Mouse (Mus musculus) left cerebral cortex, postnatal 25 days (tissue): ENCODE measurements around the gene Slc20a1. TPM values are rescaled to one million over a fixed set of nuclear protein-coding genes. Genes with fewer than 3 reads are reported as not detected.

Source experiments
- DNase-seq, 2 experiments: peaks; one replicate each; pipeline ENCODE4 v3.0.0; 2022; ENCODE audit warnings: low spot score in 2 of 2, mixed read lengths in 1 of 2
- intact Hi-C: fragments of 180-260 bp; cut with DNase I; formaldehyde crosslinking; loops from one replicate; pipeline ENCODE4 v1.15.1; 2025
- total RNA-seq, 2 experiments: library from RNA; stranded (reverse); gene quantifications; 2 replicates each; pipeline ENCODE4 v1.2.3; 2021

The Slc20a1 gene
- total RNA-seq, 2 experiments from 2014 or later, result 138 to 140 TPM

DNA sequence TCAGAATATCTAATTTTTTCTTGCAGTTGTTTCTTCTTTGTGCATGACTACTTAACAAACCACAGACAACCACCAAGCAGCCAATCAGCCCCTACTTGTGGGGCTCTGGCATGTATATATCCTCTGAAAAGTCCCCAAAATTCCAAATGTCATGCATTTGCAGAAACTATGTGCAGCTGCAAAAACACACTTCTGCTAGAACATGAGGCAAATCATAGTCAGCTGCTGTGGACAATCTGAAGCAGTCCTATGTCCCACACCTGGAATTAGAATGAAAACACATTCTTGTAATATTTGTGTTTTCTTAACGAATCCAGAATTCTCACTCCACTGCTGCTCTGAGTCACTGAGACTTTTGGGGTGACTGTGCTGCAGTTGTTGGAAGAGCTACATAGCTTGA is 13.7 kb upstream of the Slc20a1 start:
- no peak for DNase-seq
- intact Hi-C loops, result loop anchor here (5.0 kb wide), 2 partner anchors 43 to 93 kb away; no protein-coding TSS in a partner anchor

DNA sequence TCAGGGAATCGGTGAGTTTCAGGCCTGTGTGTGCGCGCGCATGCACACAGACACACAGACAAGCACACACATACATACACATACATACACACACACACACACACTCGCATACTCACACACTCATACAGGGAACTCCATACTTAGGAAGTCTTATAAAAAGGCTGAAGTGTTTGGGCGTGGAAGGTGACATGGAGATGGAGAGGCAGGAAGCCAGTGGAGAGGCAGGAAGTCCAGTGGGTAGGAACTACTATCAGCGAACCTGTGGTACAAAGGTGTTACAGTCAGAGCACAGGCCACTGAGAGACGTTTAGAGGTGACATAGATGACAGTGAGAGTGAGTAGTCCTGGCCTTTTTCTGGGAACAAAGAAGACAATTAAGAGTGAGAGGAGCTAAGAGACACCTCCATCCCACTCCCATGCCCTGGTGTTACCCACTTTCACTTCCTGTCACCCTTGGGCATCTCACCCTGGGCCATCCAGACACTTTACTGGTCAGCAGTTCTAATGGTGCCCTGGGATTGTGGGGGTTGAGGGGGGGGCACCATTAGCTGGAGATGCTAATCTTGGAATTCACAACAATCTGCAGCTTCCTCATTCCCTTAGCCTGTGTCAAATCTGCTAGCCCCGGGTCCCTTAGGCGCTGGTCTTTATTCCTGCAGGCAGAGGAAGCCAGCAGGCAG is 12.8 kb upstream of the Slc20a1 start:
- intact Hi-C loops, result no loop called here
- no peak for DNase-seq

DNA sequence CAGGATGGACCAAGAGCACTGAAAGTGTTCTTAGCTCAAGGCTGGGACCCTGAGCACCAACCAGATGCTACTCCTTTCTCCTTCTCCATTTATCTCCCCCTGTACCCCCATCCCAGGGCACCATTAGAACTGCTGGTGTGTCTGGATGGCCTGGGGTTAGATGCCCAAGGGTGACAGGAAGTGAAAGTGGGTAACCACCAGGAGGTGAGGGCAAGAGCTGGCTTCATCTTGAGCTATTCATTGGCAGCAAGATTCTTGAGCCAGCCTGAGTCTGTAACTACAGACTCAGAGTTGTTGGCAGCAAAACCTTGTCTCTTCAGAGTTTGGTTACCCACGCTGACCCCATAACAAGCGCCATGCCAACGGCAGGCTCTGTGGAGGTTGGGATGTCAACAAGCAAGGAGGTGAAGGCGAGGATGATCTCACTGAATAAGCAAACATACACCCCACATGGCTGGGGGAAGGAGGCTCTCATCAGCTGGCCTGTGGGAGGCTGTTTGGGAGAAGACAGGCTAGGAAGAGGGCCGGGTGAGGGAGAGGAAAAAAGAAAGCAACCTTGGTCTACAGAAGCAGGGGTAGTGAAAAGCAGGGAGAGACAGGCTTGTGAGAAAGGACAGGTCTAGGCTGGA is 12.2 kb upstream of the Slc20a1 start:
- intact Hi-C loops, result no loop called here
- DNase-seq, result peak in 1 of 2 experiments; percentile 82

DNA sequence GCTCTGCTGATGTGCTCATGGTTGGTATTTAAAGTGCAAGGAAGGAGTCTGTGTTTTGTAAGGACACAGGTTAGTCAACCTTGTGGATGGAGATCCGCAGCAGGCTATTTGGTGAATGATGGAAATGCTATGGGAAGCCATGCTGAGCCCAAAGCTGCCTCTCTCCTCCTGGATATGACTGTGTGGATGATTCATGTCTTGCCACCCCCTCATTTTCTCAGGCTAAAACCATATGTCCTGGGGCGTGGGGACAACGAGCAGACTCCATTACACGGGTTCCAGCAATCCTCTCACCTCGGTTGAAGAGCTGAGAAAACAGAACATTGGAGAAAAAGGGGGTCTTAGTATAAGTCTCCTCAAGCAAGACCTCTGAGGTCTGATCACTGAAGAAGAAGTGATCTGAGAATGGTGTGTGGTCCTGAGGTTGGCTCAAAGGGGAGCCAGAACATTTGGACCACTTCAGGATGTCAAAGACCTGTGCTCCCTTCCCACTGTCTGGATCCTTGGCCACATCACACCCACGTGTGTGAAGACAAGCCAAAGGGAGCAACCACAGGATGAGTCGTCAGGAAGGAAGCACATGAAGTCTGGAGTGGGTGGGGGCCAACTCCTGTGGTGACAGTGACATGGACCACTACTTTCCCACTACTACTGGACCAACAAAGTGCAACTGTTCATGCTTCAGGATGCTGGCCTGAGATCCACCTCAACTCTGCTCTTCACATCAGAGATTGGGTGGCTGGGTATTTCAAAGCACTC is 6.0 kb upstream of the Slc20a1 start:
- intact Hi-C loops, result no loop called here
- peak in 1 of 2 experiments; percentile 80 for DNase-seq

DNA sequence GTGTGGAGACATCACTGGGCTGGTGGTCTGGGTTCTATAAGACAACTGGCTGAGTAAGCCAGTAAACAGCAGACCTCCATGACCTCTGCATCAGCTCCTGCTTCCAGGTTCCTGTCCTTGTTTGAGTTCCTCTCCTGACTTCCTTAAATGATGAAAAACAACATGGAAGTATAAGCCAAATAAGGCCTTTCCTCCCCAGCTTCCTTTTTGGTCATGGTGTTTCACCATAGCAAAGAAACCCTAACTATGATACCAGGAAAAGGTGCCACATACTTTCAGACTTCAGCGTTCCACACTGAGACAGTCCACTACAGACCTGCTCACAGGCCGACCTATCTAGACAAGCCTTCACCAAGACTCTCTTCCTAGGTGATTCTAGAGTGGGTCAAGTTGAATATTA is 2.2 kb upstream of the Slc20a1 start:
- no peak for DNase-seq
- intact Hi-C loops, result loop anchor here (5.0 kb wide), 2 partner anchors 46 to 129 kb away; partner anchors contain the start of gene Ttl

DNA sequence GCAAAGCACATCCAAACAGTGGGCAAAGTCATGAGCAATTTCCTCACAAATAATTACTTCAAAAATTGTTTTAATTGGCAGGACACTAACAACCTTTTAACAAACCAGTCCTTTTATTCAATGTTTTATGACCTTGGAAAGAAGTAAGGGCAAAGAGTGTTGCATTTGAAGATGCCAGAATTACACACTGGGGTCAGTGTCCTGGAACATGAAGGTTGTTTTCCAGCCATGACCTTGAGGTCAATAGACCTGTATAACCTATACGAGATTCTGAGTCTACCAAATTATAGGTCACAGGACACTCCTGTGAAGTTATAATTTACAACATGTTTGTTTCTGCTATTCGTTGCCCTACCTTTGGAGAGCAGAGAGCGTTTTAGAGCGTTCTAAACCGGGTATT is 1.4 kb upstream of the Slc20a1 start:
- DNase-seq, result no peak
- intact Hi-C loops, result loop anchor here (5.0 kb wide), 2 partner anchors 45 to 130 kb away; partner anchors contain the start of gene Ttl

DNA sequence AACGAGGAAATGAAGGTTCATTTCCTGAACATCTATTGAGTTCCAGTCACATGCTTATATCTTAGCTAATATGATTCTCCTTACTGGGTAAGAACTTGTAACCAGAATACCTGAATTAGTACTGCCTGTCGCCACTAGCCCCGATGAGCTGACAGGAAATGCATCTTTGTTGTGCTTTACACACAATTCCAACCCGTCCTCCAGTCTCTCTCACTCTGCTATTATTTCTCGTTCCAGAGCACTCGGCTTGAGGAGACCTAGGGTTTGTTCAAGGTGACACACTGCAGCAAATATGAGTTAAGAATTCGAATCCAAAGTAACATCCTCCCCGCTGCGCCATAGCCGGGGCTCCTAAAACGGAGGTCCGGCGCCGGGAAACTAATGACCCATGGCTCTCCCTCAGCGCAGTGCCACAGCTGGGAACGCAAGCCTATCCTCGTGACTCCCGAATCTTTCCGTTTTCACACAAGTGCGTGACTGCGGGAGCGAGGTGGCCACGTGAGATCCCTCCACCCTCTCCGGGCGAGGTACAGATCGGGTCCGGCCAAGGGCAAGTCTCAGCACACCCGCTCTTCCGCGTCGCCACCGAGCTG is 625 bp upstream of the Slc20a1 start:
- intact Hi-C loops, result loop anchor here (1.0 to 5.0 kb wide), 3 partner anchors 44 to 131 kb away; partner anchors contain the start of genes Chchd5 and Ttl
- DNase-seq, result no peak

DNA sequence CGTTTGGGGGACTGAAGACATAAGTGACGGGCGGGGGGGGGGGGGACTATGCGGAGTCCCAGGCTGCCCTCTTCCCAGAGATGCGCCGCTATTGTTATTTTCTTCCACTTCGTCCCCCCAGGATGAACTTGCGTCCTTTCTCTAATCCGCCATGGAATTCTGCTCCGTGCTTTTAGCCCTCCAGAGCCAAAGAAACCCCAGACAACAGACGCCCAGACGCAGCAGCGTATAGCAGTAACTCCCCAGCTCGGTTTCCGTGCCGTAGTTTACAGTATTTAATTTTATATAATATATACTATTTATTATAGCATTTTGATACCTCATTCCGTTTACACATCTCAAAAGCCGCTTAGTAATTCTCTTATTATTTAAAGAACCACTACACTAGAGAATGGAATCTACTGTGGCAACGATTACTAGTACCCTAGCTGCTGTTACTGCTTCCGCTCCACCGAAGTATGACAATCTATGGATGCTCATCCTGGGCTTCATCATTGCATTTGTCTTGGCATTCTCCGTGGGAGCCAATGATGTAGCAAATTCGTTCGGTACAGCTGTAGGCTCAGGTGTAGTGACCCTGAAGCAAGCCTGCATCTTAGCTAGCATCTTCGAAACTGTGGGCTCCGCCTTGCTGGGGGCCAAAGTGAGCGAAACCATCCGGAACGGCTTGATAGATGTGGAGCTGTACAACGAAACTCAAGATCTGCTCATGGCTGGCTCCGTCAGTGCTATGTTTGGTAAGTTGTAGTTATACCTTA is 943 bp downstream of the Slc20a1 start:
- DNase-seq, result peak; percentile 44
- intact Hi-C loops, result loop anchor here (5.0 kb wide), 2 partner anchors 43 to 132 kb away; partner anchors contain the start of gene Ttl

DNA sequence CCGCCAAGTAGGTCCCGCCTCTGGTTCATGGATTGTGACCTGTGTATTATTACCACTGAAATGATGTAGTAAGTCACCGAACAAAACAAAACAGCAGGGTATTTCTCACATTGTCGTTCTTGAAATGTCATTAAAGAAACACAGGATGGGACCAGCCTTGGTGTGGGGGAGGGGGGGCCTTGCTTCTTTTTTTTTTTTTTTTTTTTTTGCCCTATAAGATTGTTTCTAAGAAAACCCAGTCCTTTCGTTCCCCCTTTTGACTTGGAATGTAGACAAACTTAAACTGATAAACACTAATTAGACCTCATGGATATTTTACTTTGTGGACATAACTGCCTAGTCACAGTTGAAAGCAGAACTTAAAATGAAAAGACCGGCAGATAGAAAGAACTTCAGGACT is 6.4 kb downstream of the Slc20a1 start:
- no peak for DNase-seq
- intact Hi-C loops, result no loop called here

DNA sequence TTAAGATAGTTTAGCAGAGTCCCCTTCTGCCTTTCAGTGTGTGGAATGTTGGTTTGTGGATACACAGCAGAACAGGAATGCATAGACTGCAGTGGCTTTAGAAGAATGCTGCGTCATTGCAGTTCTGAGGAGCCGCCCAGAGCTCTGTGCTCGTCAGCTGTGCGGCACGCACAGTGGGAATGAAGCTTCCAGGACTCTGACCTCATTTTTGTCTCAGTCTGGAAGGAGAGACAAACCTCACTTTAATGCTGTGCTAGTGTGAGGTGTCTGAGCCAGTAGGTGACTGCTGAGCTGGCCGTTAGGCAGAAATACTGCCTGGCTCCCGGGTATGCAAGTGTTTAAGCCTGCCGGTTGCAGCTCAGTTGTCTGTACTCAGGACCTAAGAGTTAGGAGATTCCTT is 8.3 kb downstream of the Slc20a1 start:
- intact Hi-C loops, result no loop called here

DNA sequence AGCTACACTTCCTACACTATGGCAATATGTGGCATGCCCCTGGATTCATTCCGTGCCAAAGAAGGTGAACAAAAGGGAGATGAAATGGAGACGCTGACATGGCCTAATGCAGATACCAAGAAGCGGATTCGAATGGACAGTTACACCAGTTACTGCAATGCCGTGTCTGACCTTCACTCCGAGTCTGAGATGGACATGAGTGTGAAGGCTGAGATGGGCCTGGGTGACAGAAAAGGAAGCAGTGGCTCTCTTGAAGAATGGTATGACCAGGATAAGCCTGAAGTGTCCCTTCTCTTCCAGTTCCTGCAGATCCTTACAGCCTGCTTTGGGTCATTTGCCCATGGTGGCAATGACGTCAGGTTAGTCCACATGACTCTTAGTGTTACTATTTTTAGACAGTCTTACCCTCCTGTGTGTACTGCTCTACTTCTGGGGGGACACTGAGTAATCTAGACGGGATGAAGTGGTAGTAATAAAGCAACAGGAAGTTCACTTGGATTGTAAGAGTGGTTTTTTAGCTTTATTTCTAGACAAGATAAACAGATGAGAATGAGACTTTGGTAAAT is 9.7 kb downstream of the Slc20a1 start:
- intact Hi-C loops, result no loop called here
- no peak for DNase-seq

More for the DNA sequence above, 8.3 kb downstream of the Slc20a1 start:
- peak in 1 of 2 experiments; percentile 71 for DNase-seq

DNA sequence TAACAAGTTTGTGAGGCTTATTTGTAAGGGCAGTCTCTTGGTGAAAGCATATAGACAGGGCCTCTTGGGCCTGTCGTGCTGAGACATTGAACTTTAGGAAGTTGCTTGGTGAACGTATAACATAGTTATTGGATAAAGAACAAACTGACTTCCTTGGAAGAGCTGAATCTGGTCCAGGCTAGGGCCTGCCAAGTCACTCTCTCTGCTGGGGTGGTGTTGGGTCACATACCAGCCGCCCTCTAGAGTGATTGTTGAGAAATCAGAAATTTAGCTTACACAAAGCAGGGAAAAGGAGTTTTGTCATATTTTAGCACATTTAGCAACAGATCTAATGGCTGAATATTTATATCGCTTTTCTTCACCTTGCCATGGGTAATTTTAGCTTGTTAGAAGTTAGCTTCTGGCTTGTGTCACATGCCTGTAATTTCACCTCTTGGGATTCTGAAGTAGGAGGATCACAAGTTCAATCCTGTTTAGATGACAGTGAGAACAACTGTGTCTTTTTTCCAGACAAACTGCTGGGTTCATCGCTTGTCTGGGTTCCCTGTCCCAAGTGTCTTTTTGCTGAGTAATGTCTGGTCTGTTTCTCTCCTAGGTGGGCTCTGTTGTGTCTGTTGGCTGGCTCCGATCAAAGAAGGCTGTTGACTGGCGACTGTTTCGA is 11.7 kb downstream of the Slc20a1 start:
- intact Hi-C loops, result no loop called here
- DNase-seq, result no peak

DNA sequence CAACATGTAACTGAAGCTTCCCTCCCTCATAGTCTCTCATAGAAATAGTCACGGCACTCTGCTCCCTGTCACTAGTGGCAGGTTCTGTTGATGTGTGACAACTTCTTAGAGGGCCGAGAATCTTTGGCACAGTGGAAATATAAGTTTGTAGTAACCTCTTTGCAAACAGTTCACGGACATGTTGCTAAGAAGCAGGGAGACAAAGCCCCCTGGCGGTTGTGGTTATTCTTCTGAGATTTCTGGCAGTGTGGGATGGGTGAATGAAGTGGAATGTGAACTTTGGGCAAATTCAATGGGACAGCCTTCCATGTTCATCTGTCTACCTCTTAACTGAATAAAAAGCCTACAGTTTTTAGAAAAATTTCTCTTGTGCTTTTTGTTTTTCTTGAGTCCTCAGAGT is 12.7 kb downstream of the Slc20a1 start:
- intact Hi-C loops, result no loop called here
- DNase-seq, result no peak

DNA sequence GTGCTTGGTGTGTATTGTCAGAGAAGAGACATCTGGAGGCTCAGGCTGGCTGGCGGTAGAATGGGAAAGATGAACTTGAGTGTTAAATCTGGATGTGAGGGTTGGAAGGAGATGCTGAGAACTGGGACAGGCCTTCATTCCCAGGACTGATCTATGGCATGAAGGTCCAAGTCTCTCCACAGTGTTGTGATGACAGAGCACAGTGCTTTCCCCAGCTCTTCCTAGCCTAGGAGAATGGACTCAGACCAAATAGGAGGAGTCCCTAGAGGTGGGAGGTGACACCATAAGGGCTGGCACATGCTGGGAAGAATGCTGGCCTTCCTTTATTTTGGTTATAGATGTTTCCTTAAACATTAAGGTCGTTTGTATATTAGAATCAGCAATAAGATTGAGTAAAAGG is 13.4 kb downstream of the Slc20a1 start:
- DNase-seq, result no peak

DNA sequence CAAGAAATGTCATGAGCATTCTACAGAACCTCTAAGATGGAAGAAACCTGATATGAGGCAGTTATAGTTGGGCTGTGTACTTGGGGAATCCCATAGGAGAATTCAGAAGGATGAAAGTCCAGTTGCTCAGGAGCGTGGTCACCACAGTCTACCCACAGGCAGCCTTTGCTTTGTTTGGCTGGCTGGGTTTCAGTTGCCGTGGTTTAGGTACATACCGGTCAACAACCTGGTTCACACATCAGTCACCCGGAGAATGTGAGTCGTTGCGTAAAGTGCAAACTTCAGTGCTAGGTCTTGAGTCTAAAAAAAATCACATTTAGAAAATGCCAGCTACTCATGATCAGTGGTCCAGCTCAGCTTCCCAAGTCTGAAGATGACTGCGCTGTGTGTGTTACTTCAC is 14.0 kb downstream of the Slc20a1 start:
- DNase-seq, result no peak
- intact Hi-C loops, result no loop called here

More for the DNA sequence above, 13.4 kb downstream of the Slc20a1 start:
- intact Hi-C loops, result no loop called here

DNA sequence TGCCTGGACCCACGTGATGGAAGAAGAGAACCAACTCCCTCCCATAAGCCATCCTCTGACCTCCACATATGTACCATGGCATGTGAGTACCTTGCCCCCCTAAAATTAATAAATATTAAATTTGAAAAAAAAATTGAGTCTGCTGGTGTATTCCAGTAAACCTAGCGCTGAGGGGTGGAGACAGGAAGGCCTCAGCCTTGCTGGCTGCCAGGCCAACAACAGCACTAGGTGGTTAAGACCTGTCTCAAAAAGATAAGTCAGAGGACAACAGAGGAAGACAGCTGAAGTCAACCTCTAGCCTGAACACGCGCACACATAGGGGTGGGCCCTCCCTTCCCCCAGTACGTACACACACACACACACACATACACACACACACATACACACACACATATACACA is 16.2 kb downstream of the Slc20a1 start:
- intact Hi-C loops, result no loop called here
- no peak for DNase-seq

DNA sequence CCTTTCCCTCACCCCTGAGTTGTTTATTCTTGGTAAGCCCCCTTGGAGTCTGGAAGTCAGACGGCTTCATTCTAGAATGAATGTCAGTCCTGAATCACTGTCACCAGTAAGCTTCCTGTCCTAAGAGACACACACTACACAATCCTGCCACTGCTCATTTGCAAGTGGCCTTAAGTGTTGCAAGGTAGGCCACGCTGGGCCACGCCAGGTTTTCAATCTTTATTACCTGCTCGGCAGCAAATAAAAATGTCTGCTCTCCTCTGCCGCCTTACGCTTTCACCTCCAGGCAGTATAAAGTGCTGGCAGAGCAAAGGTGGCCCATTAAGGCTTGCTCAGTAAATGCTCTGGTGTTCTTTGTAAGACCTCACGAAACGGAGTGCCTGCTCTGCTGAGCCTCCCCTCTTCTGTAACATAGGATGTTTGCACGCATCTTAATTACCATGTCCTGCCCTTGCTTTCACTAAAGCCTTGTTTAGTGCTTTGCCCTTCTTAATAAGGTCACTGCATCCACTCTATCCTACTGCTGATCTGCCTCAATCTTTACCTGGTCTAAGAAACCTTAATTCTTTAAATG is 19.1 kb downstream of the Slc20a1 start:
- DNase-seq, result no peak
- intact Hi-C loops, result no loop called here

DNA sequence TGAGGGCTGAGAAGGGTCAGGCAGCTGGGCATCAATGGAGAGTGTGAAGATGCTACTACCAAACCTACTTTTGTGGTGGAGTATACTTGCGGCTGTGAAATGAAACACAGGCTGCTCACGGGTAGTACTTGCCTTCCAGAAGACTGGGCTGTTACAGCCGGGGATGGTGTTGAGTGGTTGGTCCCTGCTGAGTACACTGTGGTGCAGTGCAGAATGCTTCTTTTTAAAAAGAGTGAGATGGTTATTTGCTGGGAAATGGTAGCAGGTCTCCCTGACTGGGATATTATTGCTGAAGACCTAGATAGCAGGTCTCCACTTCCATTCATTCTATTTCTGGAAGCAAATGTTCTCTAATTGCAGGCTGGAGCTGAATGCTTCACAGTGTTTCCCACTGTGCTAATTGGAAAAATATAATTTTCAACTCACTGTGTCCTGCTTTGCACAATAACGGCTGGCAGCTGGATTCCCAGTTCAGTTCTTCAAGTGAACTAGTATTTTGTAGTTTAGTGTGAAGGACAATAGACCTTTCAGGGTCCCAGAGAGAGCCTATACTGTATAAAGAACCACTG is 20.1 kb downstream of the Slc20a1 start:
- DNase-seq, result no peak
- intact Hi-C loops, result no loop called here
